Mouse (Mus musculus): ENCODE measurements around the gene Omg. TPM values are rescaled to one million over a fixed set of nuclear protein-coding genes. Genes with fewer than 3 reads are reported as not detected.

Gene Omg
- total RNA-seq (2021) (not detected), polyA plus RNA-seq (2012; rRNA removed) (0.06 TPM in 1 of 2 replicates, not detected in the other)
- long read RNA-seq: 0 reads

DNA sequence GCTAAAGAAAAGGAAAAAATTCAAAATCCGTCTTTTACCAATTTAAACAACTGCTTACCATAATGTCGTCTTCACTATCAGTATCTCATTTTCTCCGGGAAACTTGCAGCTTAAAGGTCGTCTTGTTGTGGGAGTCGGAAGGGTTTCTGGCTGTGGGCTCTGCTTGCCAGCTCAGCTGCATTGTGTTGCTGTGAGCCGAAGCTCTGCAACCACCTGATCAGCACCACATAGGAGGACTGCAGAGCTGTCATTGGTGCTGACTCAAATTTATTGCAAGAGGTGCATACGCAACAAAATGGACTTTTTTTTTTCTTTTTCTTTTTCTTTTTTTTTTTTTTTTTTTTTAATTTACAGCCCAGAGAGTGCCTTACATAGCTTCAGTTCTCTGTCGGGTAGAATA, at the start of gene Omg:
TSS of gene Omg (minus strand) at position 240 of the 400 bp plus-strand sequence.
- WGBS: 63% methylated on average over 8 of the region's 8 CpGs

DNA sequence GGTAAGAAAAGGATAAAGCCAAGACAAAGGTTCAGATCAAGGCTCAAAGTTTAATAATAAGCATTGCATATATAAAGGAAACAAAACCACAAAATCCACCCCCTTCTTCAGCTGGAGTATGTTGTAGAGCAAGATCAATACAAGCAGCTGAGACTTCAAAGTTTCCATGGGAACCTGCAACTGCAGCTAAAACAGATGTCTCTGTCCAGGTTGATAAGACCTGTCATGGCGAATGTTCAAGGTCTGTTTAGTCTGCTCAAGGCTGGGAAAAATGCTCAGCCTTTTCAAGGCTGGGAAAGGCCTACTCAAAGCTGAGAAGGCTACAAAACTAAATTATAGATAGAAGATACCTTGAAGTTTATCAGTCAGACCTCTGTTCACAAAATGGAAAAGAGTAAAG, 48.7 kb upstream of the Omg start:
- TF ChIP-seq CTCF (IDR thresholded peaks at IDR 0.05) (no peak), EP300 (IDR thresholded peaks at IDR 0.05; ENCODE audit: insufficient read depth, low read depth, low read length) (no peak), POLR2A (IDR thresholded peaks at IDR 0.05; ENCODE audit: insufficient read depth, low read depth, low read length) (no peak)
- no peaks in the 10 kb centered on the region for H3K79me2 ChIP-seq (replicated peaks; ENCODE audit: control insufficient read depth, insufficient read depth, low read length)
- H3K27me3 ChIP-seq (ENCODE audit: control insufficient read depth, insufficient read depth, low read length): no peaks in the 10 kb centered on the region
- intact Hi-C loops (cut with DNase I): no loop called here
- 0 out of 2 replicates have a peak, but pooled peaks cover 2% of the 10 kb centered on the region for H3K36me3 ChIP-seq (ENCODE audit: control insufficient read depth, insufficient read depth, low read length)
- H3K9ac ChIP-seq (ENCODE audit: low read depth, low read length): no peak overlapping the region
- DNase-seq: no peak
- 56% methylated on average over 1 of the region's 1 CpGs for WGBS
- no peak overlapping the region for H3K27ac ChIP-seq
- H3K4me3 ChIP-seq: no peak overlapping the region
- H3K4me1 ChIP-seq (ENCODE audit: control insufficient read depth, insufficient read depth, low read length): no peaks in the 10 kb centered on the region

More for the DNA sequence above, at the start of gene Omg:
- H3K36me3 ChIP-seq (ENCODE audit: control insufficient read depth, insufficient read depth, low read length): no peaks in the 10 kb centered on the region
- H3K27me3 ChIP-seq (ENCODE audit: control insufficient read depth, insufficient read depth, low read length): no peaks in the 10 kb centered on the region
- no peak within 1 kb of the TSS for H3K4me3 ChIP-seq
- no peak within 1 kb of the TSS for H3K27ac ChIP-seq
- DNase-seq: no peak
- no peaks in the 10 kb centered on the region for H3K4me1 ChIP-seq (ENCODE audit: control insufficient read depth, insufficient read depth, low read length)
- intact Hi-C loops (cut with DNase I): no loop called here
- no peak within 1 kb of the TSS for H3K9ac ChIP-seq (ENCODE audit: low read depth, low read length)
- no peaks in the 10 kb centered on the region for H3K79me2 ChIP-seq (replicated peaks; ENCODE audit: control insufficient read depth, insufficient read depth, low read length)
- TF ChIP-seq POLR2A (IDR thresholded peaks at IDR 0.05; ENCODE audit: insufficient read depth, low read depth, low read length): no peak
- TF ChIP-seq CTCF (IDR thresholded peaks at IDR 0.05): no peak
- TF ChIP-seq EP300 (IDR thresholded peaks at IDR 0.05; ENCODE audit: insufficient read depth, low read depth, low read length): no peak

DNA sequence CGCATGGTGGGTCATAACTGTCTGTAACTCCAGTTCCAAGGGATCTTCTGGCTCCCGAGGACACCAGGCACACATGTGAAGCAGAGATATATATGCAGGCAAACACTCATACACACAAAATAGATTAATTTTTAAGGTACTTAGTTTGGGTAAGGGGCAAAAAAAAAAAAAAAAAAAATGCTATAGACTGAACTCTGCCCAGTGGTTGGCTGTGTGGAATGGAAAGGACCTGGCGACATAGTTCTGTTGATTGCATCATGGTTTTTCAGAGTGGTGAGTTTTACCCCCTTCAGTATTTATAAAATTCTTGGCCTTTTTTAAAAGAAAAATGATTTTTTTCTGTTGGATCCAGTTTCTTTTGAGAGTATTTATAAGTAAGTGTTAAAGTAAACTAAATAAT, 32.4 kb upstream of the Omg start:
- Histone ChIP-seq H3K4me1 (ENCODE audit: control insufficient read depth, insufficient read depth, low read length) (peaks cover 3% of the 10 kb centered on the region), H3K27ac (no peak overlapping the region), H3K79me2 (replicated peaks; ENCODE audit: control insufficient read depth, insufficient read depth, low read length) (no peaks in the 10 kb centered on the region), H3K27me3 (ENCODE audit: control insufficient read depth, insufficient read depth, low read length) (no peaks in the 10 kb centered on the region), H3K9ac (ENCODE audit: low read depth, low read length) (no peak overlapping the region), H3K36me3 (ENCODE audit: control insufficient read depth, insufficient read depth, low read length) (no peaks in the 10 kb centered on the region), H3K4me3 (no peak overlapping the region)
- no peak for DNase-seq
- intact Hi-C loops (cut with DNase I): no loop called here
- no peak for TF ChIP-seq POLR2A (IDR thresholded peaks at IDR 0.05; ENCODE audit: insufficient read depth, low read depth, low read length)
- TF ChIP-seq EP300 (IDR thresholded peaks at IDR 0.05; ENCODE audit: insufficient read depth, low read depth, low read length): no peak
- no peak for TF ChIP-seq CTCF (IDR thresholded peaks at IDR 0.05)
- WGBS: 96% methylated on average over 3 of the region's 3 CpGs

DNA sequence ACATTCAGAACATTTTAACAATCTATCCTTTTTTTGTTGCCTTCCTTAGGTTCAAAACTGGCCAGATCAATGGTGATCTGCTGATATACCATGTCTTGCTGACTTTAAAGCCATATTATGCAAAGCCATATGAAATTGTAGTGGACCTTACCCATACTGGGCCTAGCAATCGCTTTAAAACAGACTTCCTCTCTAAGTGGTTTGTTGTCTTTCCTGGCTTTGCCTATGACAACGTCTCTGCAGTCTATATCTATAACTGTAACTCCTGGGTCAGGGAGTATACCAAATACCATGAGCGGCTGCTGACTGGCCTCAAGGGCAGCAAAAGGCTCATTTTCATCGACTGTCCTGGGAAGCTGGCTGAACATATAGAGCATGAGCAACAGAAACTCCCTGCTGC, 31.7 kb upstream of the Omg start:
- no peaks in the 10 kb centered on the region for H3K79me2 ChIP-seq (replicated peaks; ENCODE audit: control insufficient read depth, insufficient read depth, low read length)
- no peak overlapping the region for H3K4me3 ChIP-seq
- intact Hi-C loops (cut with DNase I): no loop called here
- WGBS: 72% methylated on average over 4 of the region's 4 CpGs
- no peak for TF ChIP-seq POLR2A (IDR thresholded peaks at IDR 0.05; ENCODE audit: insufficient read depth, low read depth, low read length)
- TF ChIP-seq CTCF (IDR thresholded peaks at IDR 0.05): no peak
- no peak for TF ChIP-seq EP300 (IDR thresholded peaks at IDR 0.05; ENCODE audit: insufficient read depth, low read depth, low read length)
- no peaks in the 10 kb centered on the region for H3K36me3 ChIP-seq (ENCODE audit: control insufficient read depth, insufficient read depth, low read length)
- peaks cover 3% of the 10 kb centered on the region for H3K4me1 ChIP-seq (ENCODE audit: control insufficient read depth, insufficient read depth, low read length)
- DNase-seq: no peak
- no peak overlapping the region for H3K27ac ChIP-seq
- no peaks in the 10 kb centered on the region for H3K27me3 ChIP-seq (ENCODE audit: control insufficient read depth, insufficient read depth, low read length)
- H3K9ac ChIP-seq (ENCODE audit: low read depth, low read length): no peak overlapping the region

DNA sequence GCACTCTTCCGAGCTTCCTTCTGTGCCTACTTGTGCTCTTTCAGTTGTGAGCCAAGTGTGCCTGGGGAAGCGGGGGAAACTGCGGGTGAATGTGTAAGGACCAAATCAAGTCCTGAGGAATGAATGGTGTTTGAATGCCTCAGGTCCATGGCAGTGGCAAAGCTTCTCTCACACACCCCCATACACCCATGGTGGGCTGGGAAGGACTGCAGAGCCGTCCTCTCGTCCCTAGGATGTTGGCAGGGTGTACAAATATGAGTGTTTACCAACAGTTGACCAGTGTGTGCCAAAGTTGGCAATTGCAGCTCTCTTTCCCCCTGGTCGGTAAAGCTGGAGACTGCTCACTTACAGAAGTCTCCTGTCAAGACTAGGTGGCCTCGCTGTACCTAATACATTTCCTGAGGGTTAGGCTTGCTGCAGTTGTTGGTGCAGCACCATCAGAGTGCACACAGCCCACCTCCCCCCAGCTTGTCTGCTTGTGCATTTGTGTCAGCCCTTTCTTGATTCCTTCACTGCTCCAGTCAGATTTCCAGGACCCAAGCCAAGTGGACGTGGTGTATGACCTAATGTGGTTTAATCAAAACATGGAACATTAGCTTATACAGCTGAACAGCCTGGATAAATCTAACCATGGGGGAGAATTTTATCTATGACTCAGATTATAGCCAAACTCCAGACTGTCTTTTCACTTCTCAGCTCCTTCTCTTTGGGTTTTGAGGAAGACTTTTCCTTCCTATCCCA, 30.2 kb upstream of the Omg start:
- DNase-seq: peak; percentile 29 to 37
- peaks cover 3% of the 10 kb centered on the region for H3K4me1 ChIP-seq (ENCODE audit: control insufficient read depth, insufficient read depth, low read length)
- H3K36me3 ChIP-seq (ENCODE audit: control insufficient read depth, insufficient read depth, low read length): no peaks in the 10 kb centered on the region
- no peak overlapping the region for H3K4me3 ChIP-seq
- H3K9ac ChIP-seq (ENCODE audit: low read depth, low read length): no peak overlapping the region
- no peak overlapping the region for H3K27ac ChIP-seq
- intact Hi-C loops (cut with DNase I): no loop called here
- no peaks in the 10 kb centered on the region for H3K79me2 ChIP-seq (replicated peaks; ENCODE audit: control insufficient read depth, insufficient read depth, low read length)
- 62% methylated on average over 8 of the region's 8 CpGs for WGBS
- no peaks in the 10 kb centered on the region for H3K27me3 ChIP-seq (ENCODE audit: control insufficient read depth, insufficient read depth, low read length)
- TF ChIP-seq EP300 (IDR thresholded peaks at IDR 0.05; ENCODE audit: insufficient read depth, low read depth, low read length): no peak
- TF ChIP-seq CTCF (IDR thresholded peaks at IDR 0.05): no peak
- no peak for TF ChIP-seq POLR2A (IDR thresholded peaks at IDR 0.05; ENCODE audit: insufficient read depth, low read depth, low read length)

DNA sequence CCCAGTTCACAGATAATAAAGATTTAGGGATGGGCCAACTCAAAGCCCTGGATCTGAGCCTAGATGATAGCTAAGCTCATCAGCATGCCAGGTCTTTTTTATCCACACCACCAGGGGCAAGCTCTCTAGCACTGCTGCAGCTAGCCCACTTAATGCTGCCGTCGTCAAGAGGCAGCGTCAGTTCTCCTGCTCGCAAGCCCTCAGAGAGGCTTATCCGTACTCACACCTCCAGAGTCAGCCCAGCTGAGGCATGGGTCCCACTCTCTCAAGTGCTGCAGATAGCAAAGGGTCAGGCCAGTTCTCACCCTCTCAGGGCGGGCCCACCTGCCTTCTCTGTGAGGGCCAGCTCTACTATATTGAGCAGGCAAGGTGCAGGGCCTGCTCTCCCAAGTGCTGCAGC, 29.4 kb upstream of the Omg start:
- Histone ChIP-seq H3K79me2 (replicated peaks; ENCODE audit: control insufficient read depth, insufficient read depth, low read length) (no peaks in the 10 kb centered on the region), H3K27me3 (ENCODE audit: control insufficient read depth, insufficient read depth, low read length) (no peaks in the 10 kb centered on the region), H3K27ac (no peak overlapping the region), H3K36me3 (ENCODE audit: control insufficient read depth, insufficient read depth, low read length) (no peaks in the 10 kb centered on the region), H3K4me3 (no peak overlapping the region), H3K4me1 (ENCODE audit: control insufficient read depth, insufficient read depth, low read length) (peaks cover 3% of the 10 kb centered on the region), H3K9ac (ENCODE audit: low read depth, low read length) (no peak overlapping the region)
- no peak for DNase-seq
- intact Hi-C loops (cut with DNase I): no loop called here
- 71% methylated on average over 6 of the region's 6 CpGs for WGBS
- TF ChIP-seq CTCF (IDR thresholded peaks at IDR 0.05): no peak
- no peak for TF ChIP-seq EP300 (IDR thresholded peaks at IDR 0.05; ENCODE audit: insufficient read depth, low read depth, low read length)
- TF ChIP-seq POLR2A (IDR thresholded peaks at IDR 0.05; ENCODE audit: insufficient read depth, low read depth, low read length): no peak
